Mouse (Mus musculus) G1E (cell line): ENCODE results near the gene Best2. TPM values are rescaled to one million over a fixed set of nuclear protein-coding genes. Genes with fewer than 3 reads are reported as not detected.

Source experiments
- ATAC-seq: 2 replicates; pipeline ENCODE4 v1.8.0; 2016; ENCODE audit warnings: mild to moderate bottlenecking; ENCODE audit not compliant: insufficient number of reproducible peaks, poor library complexity, low FRiP score, severe bottlenecking; ENCODE audit errors: extremely low read depth
- DNase-seq: peaks from one replicate; pipeline ENCODE4 v3.0.0; 2012; ENCODE audit warnings: low spot score
- H3K27me3 ChIP-seq: 2 replicates; pipeline ENCODE4 v1.6.1; 2012; ENCODE audit warnings: mild to moderate bottlenecking, low read length, inconsistent platforms; ENCODE audit not compliant: insufficient read depth
- H3K36me3 ChIP-seq: replicated peaks from 2 replicates; pipeline ENCODE3; 2012; ENCODE audit warnings: mild to moderate bottlenecking, inconsistent platforms
- H3K4me1 ChIP-seq: 2 replicates; pipeline ENCODE4 v1.6.1; 2012; ENCODE audit warnings: low read depth, low read length, inconsistent platforms, mixed read lengths; ENCODE audit not compliant: insufficient read depth
- H3K4me3 ChIP-seq: 2 replicates; pipeline ENCODE4 v1.5.1; 2012; ENCODE audit warnings: low read depth, mild to moderate bottlenecking, inconsistent platforms, low read length, moderate library complexity, mixed read lengths
- H3K9me3 ChIP-seq: replicated peaks from 2 replicates; pipeline ENCODE4 v1.6.1; 2012; ENCODE audit warnings: inconsistent platforms
- CTCF ChIP-seq: IDR thresholded peaks from 2 replicates; pipeline ENCODE4 v1.5.1; 2012; ENCODE audit warnings: low read depth, low read length, inconsistent platforms, mixed read lengths
- GATA1 ChIP-seq: IDR thresholded peaks from 2 replicates; pipeline ENCODE4 v1.6.1; 2012; ENCODE audit warnings: borderline replicate concordance, low read length, inconsistent platforms, mixed read lengths
- GATA2 ChIP-seq: IDR thresholded peaks from 2 replicates; pipeline ENCODE4 v1.6.1; 2012; ENCODE audit warnings: low read depth, low read length, inconsistent platforms, borderline replicate concordance
- POLR2AphosphoS5 ChIP-seq: IDR thresholded peaks from 2 replicates; pipeline ENCODE4 v1.6.1; 2012; ENCODE audit warnings: low read depth, low read length, inconsistent platforms; ENCODE audit not compliant: insufficient replicate concordance
- TAL1 ChIP-seq: conservative IDR thresholded peaks from 2 replicates; pipeline ENCODE4 v1.6.1; 2012; ENCODE audit warnings: low read depth, low read length, inconsistent platforms, mixed read lengths
- polyA plus RNA-seq: library from polyadenylated mRNA; stranded (reverse); fragments of >175 nt; gene quantifications from 2 replicates; pipeline ENCODE4 v1.2.3, GENCODE M21; 2012
- total RNA-seq, 2 experiments: library from RNA; stranded (forward) in 1 of 2; stranded (reverse) in 1 of 2; fragments of 200-1000 nt in 1 of 2; fragments of >200 nt in 1 of 2; fragmentation: Nextera tagmentation in 1 of 2; gene quantifications; 2 replicates each; pipeline ENCODE4 v1.2.3; 2014 to 2017

The Best2 gene
- total and polyA plus RNA-seq, 3 experiments = not detected

DNA sequence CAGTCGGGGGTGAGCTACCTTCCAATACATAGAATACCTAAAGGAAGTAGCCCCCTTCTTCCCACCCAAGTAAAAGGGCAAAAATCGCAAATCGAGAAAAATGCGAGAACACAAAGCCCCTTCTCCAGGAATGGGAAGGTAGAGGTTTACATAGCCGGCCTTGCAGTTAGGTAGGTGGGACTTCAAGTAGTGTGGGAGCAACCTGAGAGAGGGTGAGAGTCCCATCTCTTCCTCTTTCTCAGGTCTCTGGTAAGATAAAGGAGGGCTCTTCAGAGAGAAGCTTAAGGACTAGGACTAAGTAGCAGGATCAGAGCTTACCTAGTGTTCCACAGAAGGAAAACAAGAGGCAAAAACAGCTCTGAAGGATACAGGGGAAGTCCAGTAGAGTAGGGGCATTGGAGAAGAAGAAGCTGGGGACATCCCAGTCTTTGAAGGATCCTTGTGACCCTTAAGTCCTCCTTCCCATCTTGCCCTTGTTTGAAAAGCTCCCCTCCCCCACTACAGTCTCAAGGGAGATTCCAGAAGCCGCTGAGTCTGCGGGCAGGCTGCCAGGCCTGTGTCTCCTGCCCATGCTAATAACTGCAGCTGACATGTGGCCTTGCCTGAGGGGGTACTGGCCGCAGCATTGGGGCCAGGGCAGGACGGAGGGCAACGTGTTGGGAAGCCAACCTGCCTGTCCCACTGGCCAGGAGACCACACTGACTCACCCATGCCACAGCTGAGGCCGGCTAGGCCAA lies 33.5 kb downstream of the Best2 start:
- Histone ChIP-seq H3K9me3 (no peaks in the 10 kb centered on the region), H3K36me3 (peaks cover 4% of the 10 kb centered on the region), H3K27me3 (no peaks in the 10 kb centered on the region), H3K4me3 (peak overlapping the region; percentile 87; the same call in 1 of the 2 replicates), H3K4me1 (peaks cover 88% of the 10 kb centered on the region)
- no peak for DNase-seq
- TF ChIP-seq GATA2 = no peak
- ATAC-seq = no peak

DNA sequence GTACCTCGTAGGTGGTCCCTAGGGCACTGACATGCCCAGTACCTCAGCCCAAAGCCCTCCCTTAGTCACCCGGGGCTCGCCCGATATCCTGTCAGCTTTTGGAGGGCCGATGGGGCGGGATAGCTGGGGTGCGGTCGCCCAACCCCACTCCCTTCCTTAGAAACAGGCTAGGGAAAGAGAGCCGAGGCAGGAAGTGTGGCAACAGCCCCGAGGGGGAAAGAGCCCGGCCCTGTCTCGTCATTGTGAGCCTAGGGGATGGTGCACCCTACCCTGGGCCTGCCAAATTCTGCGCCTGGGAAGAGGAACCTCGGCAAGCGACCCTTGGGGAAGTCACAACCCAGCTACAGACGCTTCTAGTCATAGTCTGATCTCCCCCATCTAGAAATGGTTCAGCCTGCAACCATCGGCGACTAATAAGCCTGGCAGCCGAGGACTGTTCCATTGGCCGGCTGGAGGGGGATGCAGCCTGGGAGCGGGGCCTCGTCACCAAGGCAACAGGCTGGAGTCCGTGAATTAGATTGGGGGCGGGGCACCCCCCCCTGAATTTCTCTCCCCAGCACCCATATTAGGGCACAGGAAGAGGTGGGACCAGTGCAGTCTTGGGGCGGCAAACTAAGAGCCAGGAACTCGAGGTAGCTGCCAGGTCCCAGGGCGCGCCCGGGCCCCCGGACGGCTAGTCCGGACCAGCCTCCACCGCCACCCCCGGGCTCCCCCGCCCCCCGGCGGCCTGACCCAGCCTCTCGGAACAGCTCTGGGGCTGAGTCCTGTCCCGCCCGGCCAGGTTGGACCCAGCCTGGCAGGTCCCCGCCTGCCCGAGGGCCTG lies 34.5 kb downstream of the Best2 start:
- no peaks in the 10 kb centered on the region for H3K27me3 ChIP-seq
- peak; percentile 40 for ATAC-seq
- DNase-seq = peak; percentile 81
- H3K9me3 ChIP-seq = no peaks in the 10 kb centered on the region
- H3K4me1 ChIP-seq = peaks cover 88% of the 10 kb centered on the region
- H3K36me3 ChIP-seq = peaks cover 4% of the 10 kb centered on the region
- H3K4me3 ChIP-seq = peak overlapping the region; percentile 87
- TF ChIP-seq CTCF (no peak), POLR2AphosphoS5 (no peak), GATA2 (no peak), GATA1 (no peak), TAL1 (no peak)

DNA sequence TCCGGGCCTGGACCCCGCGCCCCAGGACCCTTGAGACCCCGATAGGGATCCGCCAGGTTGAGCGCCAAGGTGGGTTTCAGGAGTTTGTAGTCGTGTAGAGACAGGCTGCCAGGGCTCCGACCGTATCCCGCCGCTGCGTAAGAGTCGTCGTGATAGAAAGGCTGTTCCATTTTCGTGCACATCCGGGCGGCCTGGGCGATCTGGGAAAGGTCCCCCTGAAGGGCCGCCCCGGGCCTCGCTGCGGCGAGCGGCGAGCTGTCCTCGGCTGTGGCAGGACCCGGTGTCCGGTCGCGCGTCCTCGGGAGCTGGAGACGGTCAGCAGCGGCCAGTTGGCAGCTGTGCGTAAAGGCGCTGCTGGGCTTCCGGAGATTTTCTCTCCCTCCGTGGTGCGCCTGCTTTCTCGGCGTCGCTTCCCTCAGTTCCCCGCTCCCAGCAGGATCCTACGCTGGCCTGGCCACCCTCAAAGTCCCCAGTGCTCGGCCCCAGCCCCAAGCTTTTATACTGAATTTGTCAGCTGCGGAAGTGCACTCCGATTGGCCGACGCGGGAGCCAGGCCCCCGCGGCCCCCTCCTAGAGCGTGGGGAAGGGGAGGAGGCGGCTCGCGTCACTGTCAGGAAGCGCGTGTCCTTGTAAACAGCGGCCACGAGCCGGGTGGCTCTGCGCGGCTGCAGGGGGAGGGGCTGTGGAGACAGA lies 35.9 kb downstream of the Best2 start, which contains the start of gene Junb:
Junb (minus strand) TSS at position 471 of the 693 bp plus-strand sequence.
- no peaks in the 10 kb centered on the region for H3K27me3 ChIP-seq
- H3K4me1 ChIP-seq = peaks cover 86% of the 10 kb centered on the region
- H3K4me3 ChIP-seq = peak within 1 kb of the TSS; percentile 87
- H3K9me3 ChIP-seq = no peaks in the 10 kb centered on the region
- TF ChIP-seq POLR2AphosphoS5 (peak; percentile 97), TAL1 (no peak)
- peaks cover 10% of the 10 kb centered on the region for H3K36me3 ChIP-seq
- DNase-seq (peak; percentile 96), ATAC-seq (peak; percentile 47)

DNA sequence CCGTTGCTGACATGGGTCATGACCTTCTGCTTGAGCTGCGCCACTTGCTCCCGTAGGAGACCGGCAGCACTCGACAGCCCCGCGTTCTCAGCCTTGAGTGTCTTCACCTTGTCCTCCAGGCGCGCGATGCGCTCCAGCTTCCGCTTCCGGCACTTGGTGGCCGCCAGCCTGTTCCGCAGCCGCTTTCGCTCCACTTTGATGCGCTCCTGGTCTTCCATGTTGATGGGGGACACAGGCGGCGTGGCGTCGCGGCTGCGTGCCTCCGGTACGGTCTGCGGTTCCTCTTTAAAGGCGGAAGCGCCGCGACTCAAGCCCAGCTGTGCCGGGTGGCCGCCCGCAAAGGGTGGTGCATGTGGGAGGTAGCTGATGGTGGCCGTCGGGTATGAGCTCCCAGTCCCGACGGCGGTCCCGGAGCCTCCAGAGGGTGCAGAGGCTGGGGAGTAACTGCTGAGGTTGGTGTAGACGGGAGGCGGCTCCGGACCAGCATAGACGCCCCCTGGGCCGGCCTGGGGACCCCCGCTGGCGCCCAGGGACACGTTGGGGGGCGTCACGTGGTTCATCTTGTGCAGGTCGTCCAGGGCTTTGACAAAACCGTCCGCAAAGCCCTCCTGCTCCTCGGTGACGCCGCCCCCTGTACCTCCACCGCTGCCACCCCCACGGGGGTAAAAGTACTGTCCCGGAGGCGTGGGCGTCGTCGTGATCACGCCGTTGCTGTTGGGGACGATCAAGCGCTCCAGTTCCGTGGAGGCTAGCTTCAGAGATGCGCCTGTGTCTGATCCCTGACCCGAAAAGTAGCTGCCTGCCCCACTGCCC lies 36.7 kb downstream of the Best2 start:
- no peaks in the 10 kb centered on the region for H3K27me3 ChIP-seq
- peaks cover 85% of the 10 kb centered on the region for H3K4me1 ChIP-seq
- peaks cover 17% of the 10 kb centered on the region for H3K36me3 ChIP-seq
- TF ChIP-seq GATA2 (no peak), GATA1 (no peak), TAL1 (no peak), POLR2AphosphoS5 (0 out of 2 replicates have a peak, but pooled peaks have one; percentile 52), CTCF (no peak)
- peak; percentile 55 for DNase-seq
- H3K4me3 ChIP-seq = peak overlapping the region; percentile 87
- H3K9me3 ChIP-seq = no peaks in the 10 kb centered on the region
- ATAC-seq = no peak

DNA sequence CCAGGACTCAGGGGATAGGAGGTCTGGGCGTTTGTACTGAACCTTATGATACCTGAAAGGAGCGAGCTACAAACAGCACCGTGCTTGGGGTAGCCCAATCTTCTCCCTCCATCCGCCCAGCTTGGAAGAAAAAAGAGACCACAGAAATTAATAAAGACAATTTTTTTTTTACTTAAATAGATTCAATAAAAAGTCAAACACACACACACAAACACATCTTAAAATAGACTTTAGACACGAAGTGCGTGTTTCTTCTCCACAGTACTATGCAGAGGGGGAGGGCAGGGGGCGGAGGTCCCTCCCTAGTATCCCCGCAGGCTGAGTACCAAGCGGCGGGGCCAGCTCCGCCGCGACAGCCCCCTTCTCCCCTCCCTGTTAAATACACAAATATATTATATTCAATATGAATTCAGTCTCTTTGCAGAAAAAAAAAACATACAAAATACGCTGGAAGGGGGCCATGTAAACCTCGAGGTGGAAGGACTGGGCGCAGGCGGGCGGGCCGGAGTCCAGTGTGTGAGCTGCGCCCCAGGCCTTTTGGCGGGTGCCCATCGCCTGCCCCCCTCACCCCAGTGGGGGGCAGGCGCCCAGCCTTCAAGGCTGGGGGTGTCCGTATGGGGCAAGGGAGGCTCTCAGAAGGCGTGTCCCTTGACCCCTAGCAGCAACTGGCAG lies 37.4 kb downstream of the Best2 start:
- Histone ChIP-seq H3K36me3 (peaks cover 24% of the 10 kb centered on the region), H3K27me3 (no peaks in the 10 kb centered on the region), H3K9me3 (no peaks in the 10 kb centered on the region), H3K4me3 (peak overlapping the region; percentile 87), H3K4me1 (peaks cover 84% of the 10 kb centered on the region)
- no peak for TF ChIP-seq CTCF
- peak; percentile 14 for DNase-seq
- ATAC-seq = no peak
